Mouse (Mus musculus) CH12.LX (cell line): ENCODE measurements at regions not wholly inside any gene's neighbourhood (a gene's known extent, or its start where the extent isn't known, plus 50 kb on each side); places are given as distances from the start of the nearest gene placed in this dataset.

Experiments used
- CHD1 ChIP-seq: IDR thresholded peaks from 2 replicates; pipeline ENCODE4 v1.6.1; 2012; ENCODE audit warnings: low read depth, low read length, improper control_type of control experiment, inconsistent platforms
- CTCF ChIP-seq, 2 experiments: IDR thresholded peaks in 1 of 2; conservative IDR thresholded peaks in 1 of 2; 2 replicates each; pipeline ENCODE4 v1.5.1; 2011 to 2012; ENCODE audit warnings: low read depth in 2 of 2, low read length in 2 of 2, improper control_type of control experiment in 1 of 2, inconsistent platforms in 1 of 2, mild to moderate bottlenecking in 1 of 2, moderate library complexity in 1 of 2
- ETS1 ChIP-seq: conservative IDR thresholded peaks from 2 replicates; pipeline ENCODE4 v1.6.1; 2012; ENCODE audit warnings: low read depth, mild to moderate bottlenecking, inconsistent platforms, low read length, improper control_type of control experiment, moderate library complexity
- MAFK ChIP-seq: IDR thresholded peaks from 2 replicates; pipeline ENCODE4 v1.6.1; 2011; ENCODE audit warnings: low read length, improper control_type of control experiment; ENCODE audit not compliant: insufficient replicate concordance
- NRF1 ChIP-seq: IDR thresholded peaks from 2 replicates; pipeline ENCODE4 v1.6.1; 2014; ENCODE audit warnings: low read depth, mild to moderate bottlenecking, inconsistent platforms, low read length, improper control_type of control experiment, moderate library complexity
- POLR2A ChIP-seq: IDR thresholded peaks from 2 replicates; pipeline ENCODE4 v1.6.1; 2011; ENCODE audit warnings: low read depth, mild to moderate bottlenecking, improper control_type of control experiment, low read length
- RAD21 ChIP-seq: IDR thresholded peaks from 2 replicates; pipeline ENCODE4 v1.6.1; 2011; ENCODE audit warnings: low read depth, mild to moderate bottlenecking, low read length, improper control_type of control experiment, moderate library complexity
- SIN3A ChIP-seq: IDR thresholded peaks from 2 replicates; pipeline ENCODE4 v1.6.1; 2012; ENCODE audit warnings: low read length, improper control_type of control experiment, inconsistent platforms
- SMC3 ChIP-seq: IDR thresholded peaks from 2 replicates; pipeline ENCODE4 v1.6.1; 2011; ENCODE audit warnings: low read depth, low read length, improper control_type of control experiment

- TF ChIP-seq MAFK (no peak), POLR2A (no peak), CTCF (conservative IDR thresholded peaks at IDR 0.05 in 1 of 2, IDR thresholded peaks at IDR 0.05 in 1 of 2; ENCODE audit: low read depth in 2 of 2, low read length in 2 of 2) (no peak), SIN3A (no peak), RAD21 (no peak), NRF1 (no peak), SMC3 (no peak), ETS1 (no peak), CHD1 (no peak)
Observed at GRCm38 (mm10) chr14:120732400-120733138, 178.5 kb upstream of the Ipo5 start.
